Mouse (Mus musculus): Measurements from ENCODE around the gene 4930519G04Rik. TPM values are rescaled to one million over a fixed set of nuclear protein-coding genes. Genes with fewer than 3 reads are reported as not detected.
A peak's percentile ranks its signal among the peaks of the same experiment; 100 is the strongest.
"Not testable (repeated sequence)": the region's sequence is repeated elsewhere in the genome, so short reads cannot be mapped to it uniquely, and the experiment has no call there.

Gene 4930519G04Rik
- polyA plus RNA-seq, 1 experiment from 2014 or later: not detected

- Histone ChIP-seq H3K36me3 (ENCODE audit: control insufficient read depth, insufficient read depth, low read length) (no peaks in the 10 kb centered on the region), H3K9me3 (ENCODE audit: control insufficient read depth, low read length) (no peaks in the 10 kb centered on the region), H3K4me3 (ENCODE audit: low read length) (no peak overlapping the region), H3K4me2 (ENCODE audit: low read depth, low read length) (no peak overlapping the region), H3K9ac (ENCODE audit: low read length) (no peak overlapping the region), H3K27me3 (ENCODE audit: control insufficient read depth, insufficient read depth, low read depth, low read length) (no peaks in the 10 kb centered on the region), H3K4me1 (replicated peaks; ENCODE audit: control insufficient read depth, insufficient read depth, low read length) (peaks cover 3% of the 10 kb centered on the region; the same call in 1 of the 2 replicates), H3K27ac (ENCODE audit: low read length) (no peak overlapping the region)
- no peak for ATAC-seq (ENCODE audit: low read depth)
- WGBS: 70% methylated on average over 12 of the region's 12 CpGs
Measured at GRCm38 (mm10) chr5:114827427-114827826, 26.0 kb upstream of the 4930519G04Rik start.

- Histone ChIP-seq H3K27me3 (ENCODE audit: control insufficient read depth, insufficient read depth, low read depth, low read length) (no peaks in the 10 kb centered on the region), H3K4me1 (replicated peaks; ENCODE audit: control insufficient read depth, insufficient read depth, low read length) (peaks cover 3% of the 10 kb centered on the region; the same call in 1 of the 2 replicates), H3K9me3 (ENCODE audit: control insufficient read depth, low read length) (no peaks in the 10 kb centered on the region), H3K4me2 (ENCODE audit: low read depth, low read length) (no peak overlapping the region), H3K4me3 (ENCODE audit: low read length) (no peak overlapping the region), H3K9ac (ENCODE audit: low read length) (no peak overlapping the region), H3K36me3 (ENCODE audit: control insufficient read depth, insufficient read depth, low read length) (no peaks in the 10 kb centered on the region), H3K27ac (ENCODE audit: low read length) (no peak overlapping the region)
- ATAC-seq (ENCODE audit: low read depth): no peak
- 67% methylated on average over 3 of the region's 3 CpGs for WGBS
Measured at GRCm38 (mm10) chr5:114829740-114830139, 23.7 kb upstream of the 4930519G04Rik start.

GRCm38 (mm10) chr5:114836886-114837285, 16.6 kb upstream of the 4930519G04Rik start:
- H3K4me2 ChIP-seq (ENCODE audit: low read depth, low read length): no peak overlapping the region
- no peaks in the 10 kb centered on the region for H3K36me3 ChIP-seq (ENCODE audit: control insufficient read depth, insufficient read depth, low read length)
- 37% methylated on average over 12 of the region's 12 CpGs for WGBS
- H3K4me3 ChIP-seq (ENCODE audit: low read length): no peak overlapping the region
- no peaks in the 10 kb centered on the region for H3K27me3 ChIP-seq (ENCODE audit: control insufficient read depth, insufficient read depth, low read depth, low read length)
- H3K4me1 ChIP-seq (replicated peaks; ENCODE audit: control insufficient read depth, insufficient read depth, low read length): no peaks in the 10 kb centered on the region; the same call in 1 of the 2 replicates
- ATAC-seq (ENCODE audit: low read depth): peak; percentile 79
- peaks cover 4% of the 10 kb centered on the region; the same call in 1 of the 2 replicates for H3K9me3 ChIP-seq (ENCODE audit: control insufficient read depth, low read length)
- H3K9ac ChIP-seq (ENCODE audit: low read length): no peak overlapping the region
- no peak overlapping the region for H3K27ac ChIP-seq (ENCODE audit: low read length)

GRCm38 (mm10) chr5:114840481-114840880, 13.0 kb upstream of the 4930519G04Rik start:
- H3K27ac ChIP-seq (ENCODE audit: low read length); H3K4me1 ChIP-seq (replicated peaks; ENCODE audit: control insufficient read depth, insufficient read depth, low read length); H3K4me3 ChIP-seq (ENCODE audit: low read length); H3K9ac ChIP-seq (ENCODE audit: low read length); H3K36me3 ChIP-seq (ENCODE audit: control insufficient read depth, insufficient read depth, low read length); H3K27me3 ChIP-seq (ENCODE audit: control insufficient read depth, insufficient read depth, low read depth, low read length); H3K4me2 ChIP-seq (ENCODE audit: low read depth, low read length); H3K9me3 ChIP-seq (ENCODE audit: control insufficient read depth, low read length): not testable (repeated sequence)
- ATAC-seq (ENCODE audit: low read depth): 0 out of 2 replicates have a peak, but pooled peaks have one; percentile 31
- 45% methylated on average over 5 of the region's 5 CpGs for WGBS

- H3K9me3 ChIP-seq (ENCODE audit: control insufficient read depth, low read length); H3K27me3 ChIP-seq (ENCODE audit: control insufficient read depth, insufficient read depth, low read depth, low read length); H3K4me3 ChIP-seq (ENCODE audit: low read length); H3K36me3 ChIP-seq (ENCODE audit: control insufficient read depth, insufficient read depth, low read length); H3K4me2 ChIP-seq (ENCODE audit: low read depth, low read length); H3K27ac ChIP-seq (ENCODE audit: low read length); H3K9ac ChIP-seq (ENCODE audit: low read length); H3K4me1 ChIP-seq (replicated peaks; ENCODE audit: control insufficient read depth, insufficient read depth, low read length); ATAC-seq (ENCODE audit: low read depth): not testable (repeated sequence)
- 21% methylated on average over 3 of the region's 3 CpGs for WGBS
Measured at GRCm38 (mm10) chr5:114842155-114842554, 11.3 kb upstream of the 4930519G04Rik start.

- Histone ChIP-seq H3K9ac (ENCODE audit: low read length) (no peak overlapping the region), H3K4me1 (replicated peaks; ENCODE audit: control insufficient read depth, insufficient read depth, low read length) (peaks cover 5% of the 10 kb centered on the region; the same call in 1 of the 2 replicates), H3K27ac (ENCODE audit: low read length) (no peak overlapping the region), H3K4me2 (ENCODE audit: low read depth, low read length) (no peak overlapping the region), H3K27me3 (ENCODE audit: control insufficient read depth, insufficient read depth, low read depth, low read length) (no peaks in the 10 kb centered on the region), H3K9me3 (ENCODE audit: control insufficient read depth, low read length) (peaks cover 4% of the 10 kb centered on the region; the same call in 1 of the 2 replicates), H3K36me3 (ENCODE audit: control insufficient read depth, insufficient read depth, low read length) (no peaks in the 10 kb centered on the region), H3K4me3 (ENCODE audit: low read length) (no peak overlapping the region)
- 58% methylated on average over 5 of the region's 5 CpGs for WGBS
- no peak for ATAC-seq (ENCODE audit: low read depth)
Measured at GRCm38 (mm10) chr5:114842674-114843073, 10.8 kb upstream of the 4930519G04Rik start.

- not testable (repeated sequence) for H3K4me3 ChIP-seq (ENCODE audit: low read length); H3K4me2 ChIP-seq (ENCODE audit: low read depth, low read length); H3K4me1 ChIP-seq (replicated peaks; ENCODE audit: control insufficient read depth, insufficient read depth, low read length); H3K9ac ChIP-seq (ENCODE audit: low read length); H3K27me3 ChIP-seq (ENCODE audit: control insufficient read depth, insufficient read depth, low read depth, low read length); H3K36me3 ChIP-seq (ENCODE audit: control insufficient read depth, insufficient read depth, low read length); H3K27ac ChIP-seq (ENCODE audit: low read length); H3K9me3 ChIP-seq (ENCODE audit: control insufficient read depth, low read length); ATAC-seq (ENCODE audit: low read depth)
- 81% methylated on average over 2 of the region's 2 CpGs for WGBS
Measured at GRCm38 (mm10) chr5:114844371-114844770, 9.1 kb upstream of the 4930519G04Rik start.

- Histone ChIP-seq H3K27ac (ENCODE audit: low read length) (no peak overlapping the region), H3K9ac (ENCODE audit: low read length) (no peak overlapping the region), H3K36me3 (ENCODE audit: control insufficient read depth, insufficient read depth, low read length) (no peaks in the 10 kb centered on the region), H3K9me3 (ENCODE audit: control insufficient read depth, low read length) (no peaks in the 10 kb centered on the region), H3K4me1 (replicated peaks; ENCODE audit: control insufficient read depth, insufficient read depth, low read length) (no peaks in the 10 kb centered on the region), H3K27me3 (ENCODE audit: control insufficient read depth, insufficient read depth, low read depth, low read length) (no peaks in the 10 kb centered on the region), H3K4me2 (ENCODE audit: low read depth, low read length) (no peak overlapping the region), H3K4me3 (ENCODE audit: low read length) (no peak overlapping the region)
- ATAC-seq (ENCODE audit: low read depth): no peak; the same call in 1 of the 2 replicates
- 75% methylated on average over 20 of the region's 20 CpGs for WGBS
Measured at GRCm38 (mm10) chr5:114851565-114852236, 1.8 kb upstream of the 4930519G04Rik start.

GRCm38 (mm10) chr5:114858582-114858981, 5.1 kb downstream of the 4930519G04Rik start, which contains the start of gene Gm9936:
Gene Gm9936 (minus strand): TSS chr5:114858682.
- H3K27ac ChIP-seq (ENCODE audit: low read length): no peak within 1 kb of the TSS
- no peaks in the 10 kb centered on the region for H3K9me3 ChIP-seq (ENCODE audit: control insufficient read depth, low read length)
- H3K4me3 ChIP-seq (ENCODE audit: low read length): peak within 1 kb of the TSS; percentile 21; the same call in 1 of the 2 replicates
- H3K27me3 ChIP-seq (ENCODE audit: control insufficient read depth, insufficient read depth, low read depth, low read length): peaks cover 6% of the 10 kb centered on the region
- 63% methylated on average over 12 of the region's 12 CpGs for WGBS
- ATAC-seq (ENCODE audit: low read depth): no peak
- no peaks in the 10 kb centered on the region for H3K4me1 ChIP-seq (replicated peaks; ENCODE audit: control insufficient read depth, insufficient read depth, low read length)
- no peaks in the 10 kb centered on the region for H3K36me3 ChIP-seq (ENCODE audit: control insufficient read depth, insufficient read depth, low read length)
- peak within 1 kb of the TSS; percentile 56 for H3K4me2 ChIP-seq (ENCODE audit: low read depth, low read length)
- H3K9ac ChIP-seq (ENCODE audit: low read length): no peak within 1 kb of the TSS
